Mouse (Mus musculus): ENCODE measurements around the gene Prf1. TPM values are rescaled to one million over a fixed set of nuclear protein-coding genes. Genes with fewer than 3 reads are reported as not detected.

Gene Prf1
- polyA plus RNA-seq, 1 experiment: 1.3 TPM

- no peaks in the 10 kb centered on the region for H3K36me3 ChIP-seq (ENCODE audit: control insufficient read depth, insufficient read depth, low read length)
- H3K4me3 ChIP-seq (ENCODE audit: low read depth, low read length): no peak overlapping the region
- H3K27ac ChIP-seq (ENCODE audit: insufficient read depth, low read depth, low read length): no peak overlapping the region
- 49% methylated on average over 13 of the region's 13 CpGs for WGBS
- H3K27me3 ChIP-seq (ENCODE audit: control insufficient read depth, insufficient read depth, low read length): no peaks in the 10 kb centered on the region
- no peak for TF ChIP-seq CTCF (IDR thresholded peaks at IDR 0.05; ENCODE audit: extremely low read depth, insufficient read length, insufficient replicate concordance, low read depth, low read length)
- no peak for TF ChIP-seq POLR2A (IDR thresholded peaks at IDR 0.05; ENCODE audit: low read depth, low read length)
- no peaks in the 10 kb centered on the region for H3K4me1 ChIP-seq (ENCODE audit: control insufficient read depth, insufficient read depth, insufficient read length, low read length)
Measured at GRCm38 (mm10) chr10:61261229-61262156, 36.1 kb upstream of the Prf1 start.

- H3K4me3 ChIP-seq (ENCODE audit: low read depth, low read length): no peak overlapping the region
- no peak overlapping the region for H3K27ac ChIP-seq (ENCODE audit: insufficient read depth, low read depth, low read length)
- H3K4me1 ChIP-seq (ENCODE audit: control insufficient read depth, insufficient read depth, insufficient read length, low read length): no peaks in the 10 kb centered on the region
- H3K36me3 ChIP-seq (ENCODE audit: control insufficient read depth, insufficient read depth, low read length): no peaks in the 10 kb centered on the region
- TF ChIP-seq CTCF (IDR thresholded peaks at IDR 0.05; ENCODE audit: extremely low read depth, insufficient read length, insufficient replicate concordance, low read depth, low read length) (no peak), POLR2A (IDR thresholded peaks at IDR 0.05; ENCODE audit: low read depth, low read length) (no peak)
- WGBS: 79% methylated on average over 8 of the region's 8 CpGs
- H3K27me3 ChIP-seq (ENCODE audit: control insufficient read depth, insufficient read depth, low read length): no peaks in the 10 kb centered on the region
Measured at GRCm38 (mm10) chr10:61263606-61264005, 34.0 kb upstream of the Prf1 start.

GRCm38 (mm10) chr10:61267378-61267777 lies 30.3 kb upstream of the Prf1 start:
- Histone ChIP-seq H3K27ac (ENCODE audit: insufficient read depth, low read depth, low read length) (no peak overlapping the region), H3K4me1 (ENCODE audit: control insufficient read depth, insufficient read depth, insufficient read length, low read length) (no peaks in the 10 kb centered on the region), H3K4me3 (ENCODE audit: low read depth, low read length) (no peak overlapping the region), H3K27me3 (ENCODE audit: control insufficient read depth, insufficient read depth, low read length) (no peaks in the 10 kb centered on the region), H3K36me3 (ENCODE audit: control insufficient read depth, insufficient read depth, low read length) (no peaks in the 10 kb centered on the region)
- 82% methylated on average over 5 of the region's 5 CpGs for WGBS
- TF ChIP-seq POLR2A (IDR thresholded peaks at IDR 0.05; ENCODE audit: low read depth, low read length): no peak

- Histone ChIP-seq H3K27ac (ENCODE audit: insufficient read depth, low read depth, low read length) (peak overlapping the region; percentile 14; the same call in 1 of the 2 replicates), H3K4me1 (ENCODE audit: control insufficient read depth, insufficient read depth, insufficient read length, low read length) (no peaks in the 10 kb centered on the region), H3K4me3 (ENCODE audit: low read depth, low read length) (no peak overlapping the region), H3K36me3 (ENCODE audit: control insufficient read depth, insufficient read depth, low read length) (no peaks in the 10 kb centered on the region), H3K27me3 (ENCODE audit: control insufficient read depth, insufficient read depth, low read length) (peaks cover 7% of the 10 kb centered on the region; the same call in 1 of the 2 replicates)
- no peak for TF ChIP-seq CTCF (IDR thresholded peaks at IDR 0.05; ENCODE audit: extremely low read depth, insufficient read length, insufficient replicate concordance, low read depth, low read length)
- WGBS: 51% methylated on average over 8 of the region's 8 CpGs
Measured at GRCm38 (mm10) chr10:61272089-61272626, 25.5 kb upstream of the Prf1 start.

- peak overlapping the region; percentile 15; the same call in 1 of the 2 replicates for H3K27ac ChIP-seq (ENCODE audit: insufficient read depth, low read depth, low read length)
- peak overlapping the region; percentile 57 for H3K4me3 ChIP-seq (ENCODE audit: low read depth, low read length)
- H3K27me3 ChIP-seq (ENCODE audit: control insufficient read depth, insufficient read depth, low read length): peaks cover 7% of the 10 kb centered on the region; the same call in 1 of the 2 replicates
- WGBS: 61% methylated on average over 5 of the region's 5 CpGs
- H3K36me3 ChIP-seq (ENCODE audit: control insufficient read depth, insufficient read depth, low read length): no peaks in the 10 kb centered on the region
- no peak for TF ChIP-seq CTCF (IDR thresholded peaks at IDR 0.05; ENCODE audit: extremely low read depth, insufficient read length, insufficient replicate concordance, low read depth, low read length)
- no peak for TF ChIP-seq POLR2A (IDR thresholded peaks at IDR 0.05; ENCODE audit: low read depth, low read length)
- H3K4me1 ChIP-seq (ENCODE audit: control insufficient read depth, insufficient read depth, insufficient read length, low read length): no peaks in the 10 kb centered on the region
Measured at GRCm38 (mm10) chr10:61272631-61273030, 25.0 kb upstream of the Prf1 start.

GRCm38 (mm10) chr10:61273081-61273843 lies 24.4 kb upstream of the Prf1 start, which contains the start of gene Adamts14:
TSS of gene Adamts14 (minus strand) at chr10:61273438.
- no peaks in the 10 kb centered on the region for H3K36me3 ChIP-seq (ENCODE audit: control insufficient read depth, insufficient read depth, low read length)
- H3K27me3 ChIP-seq (ENCODE audit: control insufficient read depth, insufficient read depth, low read length): peaks cover 7% of the 10 kb centered on the region; the same call in 1 of the 2 replicates
- peak within 1 kb of the TSS; percentile 57 for H3K4me3 ChIP-seq (ENCODE audit: low read depth, low read length)
- WGBS: 1% methylated on average over 44 of the region's 75 CpGs
- TF ChIP-seq POLR2A (IDR thresholded peaks at IDR 0.05; ENCODE audit: low read depth, low read length) (no peak), CTCF (IDR thresholded peaks at IDR 0.05; ENCODE audit: extremely low read depth, insufficient read length, insufficient replicate concordance, low read depth, low read length) (no peak)
- no peaks in the 10 kb centered on the region for H3K4me1 ChIP-seq (ENCODE audit: control insufficient read depth, insufficient read depth, insufficient read length, low read length)
- H3K27ac ChIP-seq (ENCODE audit: insufficient read depth, low read depth, low read length): peak within 1 kb of the TSS; percentile 53; the same call in 1 of the 2 replicates

All from small intestine, adult 2 months (tissue).